Mouse (Mus musculus) liver, embryonic 16.5 days (tissue): ENCODE results near the gene Gm42715. TPM values are rescaled to one million over a fixed set of nuclear protein-coding genes. Genes with fewer than 3 reads are reported as not detected.

Experiments used
- ATAC-seq: fragments of 200-750 bp; cut with Nextera tagmentation; 2 replicates; pipeline ENCODE4 v1.8.0; 2017; ENCODE audit warnings: low read depth, mild to moderate bottlenecking, moderate number of reproducible peaks, moderate library complexity
- H3K27ac ChIP-seq: fragments of 300-500 bp; sonication (generic); 2 replicates; pipeline ENCODE4 v1.5.1; 2014; ENCODE audit warnings: mild to moderate bottlenecking, low read length
- H3K27me3 ChIP-seq: fragments of 300-500 bp; sonication (generic); 2 replicates; pipeline ENCODE4 v1.6.1; 2014; ENCODE audit warnings: low read depth, low read length, mixed read lengths; ENCODE audit not compliant: control insufficient read depth, insufficient read depth
- H3K36me3 ChIP-seq: fragments of 300-500 bp; sonication (generic); 2 replicates; pipeline ENCODE4 v1.6.1; 2014; ENCODE audit warnings: mild to moderate bottlenecking; ENCODE audit not compliant: control insufficient read depth, insufficient read depth
- H3K4me1 ChIP-seq: fragments of 300-500 bp; sonication (generic); 2 replicates; pipeline ENCODE4 v1.6.1; 2014; ENCODE audit warnings: low read depth, low read length, mixed read lengths; ENCODE audit not compliant: control insufficient read depth
- H3K4me2 ChIP-seq: fragments of 300-500 bp; sonication (generic); 2 replicates; pipeline ENCODE4 v1.6.1; 2014; ENCODE audit warnings: low read depth, low read length, mixed read lengths
- H3K4me3 ChIP-seq: fragments of 300-500 bp; sonication (generic); 2 replicates; pipeline ENCODE4 v1.5.1; 2014; ENCODE audit warnings: low read depth, mild to moderate bottlenecking, low read length
- H3K9ac ChIP-seq: fragments of 300-500 bp; sonication (generic); 2 replicates; pipeline ENCODE4 v1.6.1; 2014; ENCODE audit warnings: low read depth, low read length
- H3K9me3 ChIP-seq: fragments of 300-500 bp; sonication (generic); replicated peaks from 2 replicates; pipeline ENCODE4 v1.6.1; 2016; ENCODE audit warnings: low read length; ENCODE audit not compliant: control insufficient read depth
- WGBS: fragments of 180-500 bp; shearing (Covaris S2); extraction: QIAGEN DNeasy Blood & Tissue Kit; methylation state at CpG from one replicate; pipeline ENCODE4 v1.1.7; 2014; ENCODE audit not compliant: insufficient replicate concordance; 5-methylcytosine and 5-hydroxymethylcytosine counted together
- microRNA-seq: library from miRNA; unstranded; fragments of <30 nt; microRNA quantifications from one replicate; pipeline ENCODE4, GENCODE M21; 2016
- polyA plus RNA-seq: library from polyadenylated mRNA; unstranded; fragments of >200 nt; fragmentation: Nextera tagmentation; extraction: Ambion mirVana; gene quantifications from 2 replicates; pipeline ENCODE4 v1.2.1, GENCODE M21; 2015

Gm42715 gene
- polyA plus RNA-seq, 1 experiment from 2014 or later = 5.5 TPM

DNA sequence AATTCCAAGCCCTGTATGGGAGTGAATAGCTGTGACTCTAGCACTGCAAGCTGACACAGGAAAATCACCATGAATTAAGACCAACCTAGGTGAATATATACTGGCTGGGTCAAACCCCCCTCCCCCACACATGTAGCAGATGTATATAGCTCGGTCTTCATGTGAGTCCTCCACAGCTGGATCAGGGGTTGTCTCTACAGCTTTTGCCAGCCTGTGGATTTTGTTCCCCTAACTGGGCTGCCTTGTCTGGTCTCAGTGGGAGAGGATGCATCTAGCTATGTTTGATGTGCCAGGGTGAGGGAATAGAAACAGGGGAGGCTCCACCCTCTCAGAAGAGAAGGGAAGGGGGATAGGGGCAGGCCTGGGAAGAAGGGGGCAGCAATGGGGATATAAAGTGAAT lies 97.0 kb downstream of the Gm42715 start:
- no peak for ATAC-seq

More for the DNA sequence above, 97.0 kb downstream of the Gm42715 start:
- Histone ChIP-seq H3K36me3 (peaks cover 9% of the 10 kb centered on the region), H3K9ac (no peak overlapping the region), H3K4me1 (peaks cover 10% of the 10 kb centered on the region), H3K9me3 (no peaks in the 10 kb centered on the region), H3K4me2 (no peak overlapping the region), H3K27ac (no peak overlapping the region), H3K27me3 (peaks cover 14% of the 10 kb centered on the region), H3K4me3 (no peak overlapping the region)
- 61% methylated on average over 1 of the region's 1 CpGs for WGBS

Small RNAs within 50 kb of the gene (microRNA-seq; reads per million reads assigned to microRNA genes)
- gene Gm47278 (not detected), gene Mir7060 (not detected)

Other genes with a start within 250 kb of the Gm42715 start
- gene Sephs2, start 245.5 kb upstream of the Gm42715 start, polyA plus RNA-seq = 164 and 180 TPM in 2 replicates
- gene Itgal, start 223.3 kb upstream of the Gm42715 start, polyA plus RNA-seq = 5.4 and 6.7 TPM in 2 replicates
- 4.1 and 4.2 TPM in 2 replicates for gene Zfp768, start 174.0 kb upstream of the Gm42715 start, polyA plus RNA-seq
- 1.7 and 2.0 TPM in 2 replicates for gene Zfp747, start 143.5 kb upstream of the Gm42715 start, polyA plus RNA-seq
- 1.3 TPM in 2 replicates for gene 9130019O22Rik, start 132.4 kb upstream of the Gm42715 start, polyA plus RNA-seq
- gene E430018J23Rik, start 126.0 kb upstream of the Gm42715 start, polyA plus RNA-seq = 1.8 and 1.9 TPM in 2 replicates
- 1.3 and 1.4 TPM in 2 replicates for gene Zfp764, start 112.8 kb upstream of the Gm42715 start, polyA plus RNA-seq
- 8.0 and 8.3 TPM in 2 replicates for gene Zfp688, start 97.5 kb upstream of the Gm42715 start, polyA plus RNA-seq
- gene Zfp689, start 70.4 kb upstream of the Gm42715 start, polyA plus RNA-seq = 2.2 and 2.9 TPM in 2 replicates
- 18.6 and 22.8 TPM in 2 replicates for gene Prr14, start 60.0 kb upstream of the Gm42715 start, polyA plus RNA-seq
- 4.0 and 4.9 TPM in 2 replicates for gene Fbrs, start 40.4 kb upstream of the Gm42715 start, polyA plus RNA-seq
- gene Srcap, start 7.6 kb upstream of the Gm42715 start, polyA plus RNA-seq = 12.2 and 13.6 TPM in 2 replicates
- 2.9 and 4.3 TPM in 2 replicates for gene Tmem265, start 41.8 kb downstream of the Gm42715 start, polyA plus RNA-seq
- 19.7 and 21.1 TPM in 2 replicates for gene Phkg2, start 53.8 kb downstream of the Gm42715 start, polyA plus RNA-seq
- gene Ccdc189, start 69.0 kb downstream of the Gm42715 start, polyA plus RNA-seq = 5.9 and 6.5 TPM in 2 replicates
- 17.5 and 18.0 TPM in 2 replicates for gene Rnf40, start 69.2 kb downstream of the Gm42715 start, polyA plus RNA-seq
- 1.4 and 2.1 TPM in 2 replicates for gene Zfp629, start 96.2 kb downstream of the Gm42715 start, polyA plus RNA-seq
- gene Bcl7c, start 189.3 kb downstream of the Gm42715 start, polyA plus RNA-seq = 16.8 and 17.0 TPM in 2 replicates
- 2.0 and 2.5 TPM in 2 replicates for gene Ctf1, start 193.2 kb downstream of the Gm42715 start, polyA plus RNA-seq
- 0.05 TPM in 2 replicates for gene Ctf2, start 212.6 kb downstream of the Gm42715 start, polyA plus RNA-seq
- gene Fbxl19, start 225.0 kb downstream of the Gm42715 start, polyA plus RNA-seq = 1.9 and 2.0 TPM in 2 replicates